Mouse (Mus musculus) forebrain, embryonic 12.5 days (tissue): ENCODE measurements around the gene Hhipl1. TPM values are rescaled to one million over a fixed set of nuclear protein-coding genes. Genes with fewer than 3 reads are reported as not detected.

Experiments
- ATAC-seq: fragments of 200-750 bp; cut with Nextera tagmentation; 2 replicates; pipeline ENCODE4 v1.8.0; 2017; ENCODE audit warnings: moderate TSS enrichment; ENCODE audit not compliant: low FRiP score
- H3K27ac ChIP-seq: fragments of 300-500 bp; sonication (generic); 2 replicates; pipeline ENCODE4 v1.5.1; 2016; ENCODE audit warnings: mild to moderate bottlenecking
- H3K27me3 ChIP-seq: fragments of 300-500 bp; sonication (generic); 2 replicates; pipeline ENCODE4 v1.6.1; 2016; ENCODE audit warnings: mild to moderate bottlenecking
- H3K36me3 ChIP-seq: fragments of 300-500 bp; sonication (generic); replicated peaks from 2 replicates; pipeline ENCODE4 v1.6.1; 2016; ENCODE audit warnings: mild to moderate bottlenecking
- H3K4me1 ChIP-seq: fragments of 300-500 bp; sonication (generic); 2 replicates; pipeline ENCODE4 v1.6.1; 2016
- H3K4me2 ChIP-seq: fragments of 300-500 bp; sonication (generic); 2 replicates; pipeline ENCODE4 v1.6.1; 2016; ENCODE audit warnings: mild to moderate bottlenecking, moderate library complexity
- H3K4me3 ChIP-seq: fragments of 300-500 bp; sonication (generic); replicated peaks from 2 replicates; pipeline ENCODE4 v1.5.1; 2016; ENCODE audit warnings: mild to moderate bottlenecking
- H3K9ac ChIP-seq: fragments of 300-500 bp; sonication (generic); 2 replicates; pipeline ENCODE4 v1.6.1; 2016; ENCODE audit warnings: mild to moderate bottlenecking
- H3K9me3 ChIP-seq: fragments of 300-500 bp; sonication (generic); 2 replicates; pipeline ENCODE4 v1.6.1; 2016
- WGBS: fragments of 180-500 bp; shearing (Covaris S2); methylation state at CpG from one replicate; pipeline ENCODE4 v1.1.7; 2016; 5-methylcytosine and 5-hydroxymethylcytosine counted together
- polyA plus RNA-seq: library from polyadenylated mRNA; unstranded; fragments of >200 nt; fragmentation: Nextera tagmentation; extraction: Ambion mirVana; gene quantifications from 2 replicates; pipeline ENCODE4 v1.2.1, GENCODE M21; 2016

Hhipl1 gene
- polyA plus RNA-seq, 1 experiment from 2014 or later, result 3.3 TPM

- WGBS, result 11% methylated on average over 35 of the region's 35 CpGs
- Histone ChIP-seq H3K4me2 (peak overlapping the region; percentile 47), H3K4me1 (peaks cover 9% of the 10 kb centered on the region; the same call in 1 of the 2 replicates), H3K36me3 (0 out of 2 replicates have a peak, but pooled peaks cover 5% of the 10 kb centered on the region), H3K9me3 (peaks cover 6% of the 10 kb centered on the region; the same call in 1 of the 2 replicates), H3K27me3 (peaks cover 44% of the 10 kb centered on the region), H3K4me3 (peak overlapping the region; percentile 23), H3K27ac (no peak overlapping the region), H3K9ac (peak overlapping the region; percentile 22; the same call in 1 of the 2 replicates)
- ATAC-seq, result no peak
These were observed 46.5 kb downstream of the Hhipl1 start for GRCm38 (mm10) chr12:108352371-108353136.

- WGBS, result 64% methylated on average over 2 of the region's 2 CpGs
- no peak for ATAC-seq
- Histone ChIP-seq H3K27ac (no peak overlapping the region), H3K9me3 (peaks cover 6% of the 10 kb centered on the region; the same call in 1 of the 2 replicates), H3K9ac (no peak overlapping the region), H3K4me1 (peaks cover 9% of the 10 kb centered on the region; the same call in 1 of the 2 replicates), H3K4me2 (no peak overlapping the region), H3K4me3 (no peak overlapping the region), H3K27me3 (peaks cover 44% of the 10 kb centered on the region), H3K36me3 (0 out of 2 replicates have a peak, but pooled peaks cover 5% of the 10 kb centered on the region)
These were observed 48.2 kb downstream of the Hhipl1 start for GRCm38 (mm10) chr12:108354284-108354683.

- ATAC-seq, result no peak
- Histone ChIP-seq H3K9ac (no peak overlapping the region), H3K36me3 (0 out of 2 replicates have a peak, but pooled peaks cover 5% of the 10 kb centered on the region), H3K27ac (no peak overlapping the region), H3K9me3 (peaks cover 6% of the 10 kb centered on the region; the same call in 1 of the 2 replicates), H3K4me3 (no peak overlapping the region), H3K4me2 (no peak overlapping the region), H3K4me1 (peaks cover 9% of the 10 kb centered on the region; the same call in 1 of the 2 replicates), H3K27me3 (peaks cover 41% of the 10 kb centered on the region)
- 83% methylated on average over 1 of the region's 1 CpGs for whole genome bisulfite sequencing
These were observed 49.2 kb downstream of the Hhipl1 start for GRCm38 (mm10) chr12:108355271-108355670.

GRCm38 (mm10) chr12:108355986-108356385 is 49.9 kb downstream of the Hhipl1 start:
- Histone ChIP-seq H3K27me3 (peaks cover 35% of the 10 kb centered on the region), H3K4me1 (peaks cover 9% of the 10 kb centered on the region; the same call in 1 of the 2 replicates), H3K27ac (no peak overlapping the region), H3K36me3 (0 out of 2 replicates have a peak, but pooled peaks cover 5% of the 10 kb centered on the region), H3K9ac (no peak overlapping the region), H3K4me2 (no peak overlapping the region), H3K9me3 (peaks cover 6% of the 10 kb centered on the region; the same call in 1 of the 2 replicates), H3K4me3 (no peak overlapping the region)
- ATAC-seq, result no peak

GRCm38 (mm10) chr12:108363796-108364195 is 57.7 kb downstream of the Hhipl1 start:
- Histone ChIP-seq H3K36me3 (no peaks in the 10 kb centered on the region), H3K4me3 (no peak overlapping the region), H3K9me3 (no peaks in the 10 kb centered on the region), H3K27me3 (no peaks in the 10 kb centered on the region; the same call in 1 of the 2 replicates), H3K4me1 (peaks cover 14% of the 10 kb centered on the region), H3K27ac (no peak overlapping the region), H3K9ac (no peak overlapping the region), H3K4me2 (no peak overlapping the region)
- peak; percentile 89 for ATAC-seq
- WGBS, result 4% methylated on average over 5 of the region's 5 CpGs

- 33% methylated on average over 3 of the region's 3 CpGs for WGBS
- no peaks in the 10 kb centered on the region; the same call in 1 of the 2 replicates for H3K27me3 ChIP-seq
- no peaks in the 10 kb centered on the region for H3K36me3 ChIP-seq
- H3K4me3 ChIP-seq, result no peak overlapping the region
- ATAC-seq, result no peak
- H3K9ac ChIP-seq, result no peak overlapping the region
- H3K9me3 ChIP-seq, result no peaks in the 10 kb centered on the region
- peaks cover 14% of the 10 kb centered on the region for H3K4me1 ChIP-seq
- no peak overlapping the region for H3K4me2 ChIP-seq
- H3K27ac ChIP-seq, result no peak overlapping the region
These were observed 59.3 kb downstream of the Hhipl1 start for GRCm38 (mm10) chr12:108365340-108365739.

GRCm38 (mm10) chr12:108365868-108366267 is 59.8 kb downstream of the Hhipl1 start:
- no peak overlapping the region for H3K9ac ChIP-seq
- H3K4me3 ChIP-seq, result no peak overlapping the region
- H3K36me3 ChIP-seq, result no peaks in the 10 kb centered on the region
- H3K9me3 ChIP-seq, result no peaks in the 10 kb centered on the region
- H3K4me1 ChIP-seq, result peaks cover 16% of the 10 kb centered on the region
- no peak overlapping the region for H3K27ac ChIP-seq
- 79% methylated on average over 7 of the region's 7 CpGs for WGBS
- no peaks in the 10 kb centered on the region; the same call in 1 of the 2 replicates for H3K27me3 ChIP-seq
- ATAC-seq, result no peak
- no peak overlapping the region for H3K4me2 ChIP-seq

- 96% methylated on average over 2 of the region's 2 CpGs for WGBS
These were observed 61.8 kb downstream of the Hhipl1 start for GRCm38 (mm10) chr12:108367909-108368308.

GRCm38 (mm10) chr12:108368921-108369320 is 62.9 kb downstream of the Hhipl1 start:
- no peaks in the 10 kb centered on the region for H3K36me3 ChIP-seq
- H3K4me1 ChIP-seq, result peaks cover 16% of the 10 kb centered on the region
- H3K27ac ChIP-seq, result no peak overlapping the region
- 68% methylated on average over 5 of the region's 5 CpGs for WGBS
- no peak overlapping the region for H3K4me3 ChIP-seq
- no peaks in the 10 kb centered on the region for H3K9me3 ChIP-seq
- no peak overlapping the region for H3K4me2 ChIP-seq
- no peak overlapping the region for H3K9ac ChIP-seq
- ATAC-seq, result no peak
- no peaks in the 10 kb centered on the region; the same call in 1 of the 2 replicates for H3K27me3 ChIP-seq

More at GRCm38 (mm10) chr12:108367909-108368308, 61.8 kb downstream of the Hhipl1 start:
- Histone ChIP-seq H3K9ac (no peak overlapping the region), H3K4me2 (no peak overlapping the region), H3K4me1 (peaks cover 17% of the 10 kb centered on the region), H3K27me3 (no peaks in the 10 kb centered on the region; the same call in 1 of the 2 replicates), H3K9me3 (no peaks in the 10 kb centered on the region), H3K4me3 (no peak overlapping the region), H3K27ac (no peak overlapping the region), H3K36me3 (no peaks in the 10 kb centered on the region)
- ATAC-seq, result no peak

GRCm38 (mm10) chr12:108370596-108371428 is 64.7 kb downstream of the Hhipl1 start, which contains the start of gene Eml1:
Gene Eml1 (plus strand): TSS chr12:108370957.
- Histone ChIP-seq H3K9ac (no peak within 1 kb of the TSS), H3K4me3 (no peak within 1 kb of the TSS), H3K4me1 (peaks cover 4% of the 10 kb centered on the region; the same call in 1 of the 2 replicates), H3K4me2 (no peak within 1 kb of the TSS), H3K36me3 (no peaks in the 10 kb centered on the region), H3K27ac (no peak within 1 kb of the TSS), H3K27me3 (no peaks in the 10 kb centered on the region; the same call in 1 of the 2 replicates), H3K9me3 (no peaks in the 10 kb centered on the region)
- 86% methylated on average over 19 of the region's 19 CpGs for WGBS
- no peak for ATAC-seq

- no peaks in the 10 kb centered on the region for H3K9me3 ChIP-seq
- no peak overlapping the region for H3K27ac ChIP-seq
- H3K9ac ChIP-seq, result no peak overlapping the region
- no peak overlapping the region for H3K4me3 ChIP-seq
- H3K36me3 ChIP-seq, result no peaks in the 10 kb centered on the region
- no peak overlapping the region for H3K4me2 ChIP-seq
- 81% methylated on average over 6 of the region's 6 CpGs for WGBS
- H3K27me3 ChIP-seq, result no peaks in the 10 kb centered on the region; the same call in 1 of the 2 replicates
- peaks cover 4% of the 10 kb centered on the region; the same call in 1 of the 2 replicates for H3K4me1 ChIP-seq
- no peak for ATAC-seq
These were observed 65.3 kb downstream of the Hhipl1 start for GRCm38 (mm10) chr12:108371429-108371765.

- ATAC-seq, result no peak
- Histone ChIP-seq H3K36me3 (no peaks in the 10 kb centered on the region), H3K27ac (no peak overlapping the region), H3K9ac (no peak overlapping the region), H3K4me2 (no peak overlapping the region), H3K4me1 (peaks cover 4% of the 10 kb centered on the region; the same call in 1 of the 2 replicates), H3K4me3 (no peak overlapping the region), H3K27me3 (no peaks in the 10 kb centered on the region; the same call in 1 of the 2 replicates), H3K9me3 (no peaks in the 10 kb centered on the region)
- 79% methylated on average over 17 of the region's 17 CpGs for WGBS
These were observed 66.2 kb downstream of the Hhipl1 start for GRCm38 (mm10) chr12:108372241-108372640.
